Mouse (Mus musculus) hindbrain, embryonic 13.5 days (tissue): ENCODE measurements around the gene C9orf72. TPM values are rescaled to one million over a fixed set of nuclear protein-coding genes. Genes with fewer than 3 reads are reported as not detected.
"Not testable (repeated sequence)": the region's sequence is repeated elsewhere in the genome, so short reads cannot be mapped to it uniquely, and the experiment has no call there.

ENCODE experiments used
- ATAC-seq: fragments of 200-750 bp; cut with Nextera tagmentation; 2 replicates; pipeline ENCODE4 v1.8.0; 2017; ENCODE audit warnings: moderate TSS enrichment; ENCODE audit not compliant: low FRiP score
- H3K27ac ChIP-seq: fragments of 300-500 bp; sonication (generic); 2 replicates; pipeline ENCODE4 v1.5.1; 2015; ENCODE audit warnings: inconsistent platforms, mild to moderate bottlenecking, moderate library complexity
- H3K27me3 ChIP-seq: fragments of 300-500 bp; sonication (generic); 2 replicates; pipeline ENCODE4 v1.6.1; 2015; ENCODE audit warnings: mild to moderate bottlenecking, inconsistent platforms
- H3K36me3 ChIP-seq: fragments of 300-500 bp; sonication (generic); 2 replicates; pipeline ENCODE4 v1.6.1; 2015; ENCODE audit warnings: mild to moderate bottlenecking, inconsistent platforms
- H3K4me1 ChIP-seq: fragments of 300-500 bp; sonication (generic); replicated peaks from 2 replicates; pipeline ENCODE4 v1.6.1; 2015; ENCODE audit warnings: inconsistent platforms
- H3K4me2 ChIP-seq: fragments of 300-500 bp; sonication (generic); 2 replicates; pipeline ENCODE4 v1.6.1; 2015; ENCODE audit warnings: inconsistent platforms, mild to moderate bottlenecking, moderate library complexity
- H3K4me3 ChIP-seq: fragments of 300-500 bp; sonication (generic); 2 replicates; pipeline ENCODE4 v1.5.1; 2015; ENCODE audit warnings: mild to moderate bottlenecking, inconsistent platforms
- H3K9ac ChIP-seq: fragments of 300-500 bp; sonication (generic); 2 replicates; pipeline ENCODE4 v1.6.1; 2015; ENCODE audit warnings: mild to moderate bottlenecking, inconsistent platforms
- H3K9me3 ChIP-seq: fragments of 300-500 bp; sonication (generic); 2 replicates; pipeline ENCODE4 v1.6.1; 2016; ENCODE audit warnings: inconsistent platforms
- WGBS: fragments of 180-500 bp; shearing (Covaris S2); methylation state at CpG from one replicate; pipeline ENCODE4 v1.1.7; 2015; 5-methylcytosine and 5-hydroxymethylcytosine counted together
- polyA plus RNA-seq: library from polyadenylated mRNA; unstranded; fragments of >200 nt; fragmentation: Nextera tagmentation; extraction: Ambion mirVana; gene quantifications from 2 replicates; pipeline ENCODE4 v1.2.1, GENCODE M21; 2015

C9orf72 gene
- polyA plus RNA-seq: 41.1 and 42.3 TPM in 2 replicates

GRCm38 (mm10) chr4:35225734-35226495 is at the start of gene C9orf72:
TSS of gene C9orf72 (minus strand) at chr4:35226175.
- Histone ChIP-seq H3K9ac (peak within 1 kb of the TSS; percentile 90), H3K27ac (peak within 1 kb of the TSS; percentile 89), H3K27me3 (0 out of 2 replicates have a peak, but pooled peaks cover 4% of the 10 kb centered on the region), H3K36me3 (no peaks in the 10 kb centered on the region), H3K4me2 (peak within 1 kb of the TSS; percentile 78), H3K9me3 (no peaks in the 10 kb centered on the region), H3K4me3 (peak within 1 kb of the TSS; percentile 91), H3K4me1 (peaks cover 10% of the 10 kb centered on the region)
- ATAC-seq: peak; percentile 99
- under 1% methylated on average over 35 of the region's 51 CpGs for WGBS

DNA sequence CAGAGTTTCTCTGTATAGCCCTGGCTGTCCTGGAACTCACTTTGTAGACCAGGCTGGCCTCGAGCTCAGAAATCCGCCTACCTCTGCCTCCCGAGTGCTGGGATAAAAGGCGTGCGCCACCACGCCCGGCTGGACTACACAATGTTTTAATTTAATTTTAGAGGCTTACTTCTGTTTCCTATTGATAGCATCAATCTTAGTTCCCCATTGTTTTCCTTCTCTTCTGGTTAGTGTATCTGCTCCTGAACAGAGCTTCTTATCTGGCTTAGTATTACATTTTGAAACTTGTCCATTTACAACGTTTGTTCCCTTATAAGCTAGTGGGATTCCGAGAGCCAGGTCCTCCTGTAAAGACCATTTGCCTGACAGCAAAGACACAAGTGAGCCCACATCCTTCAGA is 33.0 kb upstream of the C9orf72 start:
- Histone ChIP-seq H3K9me3 (no peaks in the 10 kb centered on the region), H3K27ac (no peak overlapping the region), H3K36me3 (no peaks in the 10 kb centered on the region), H3K4me3 (no peak overlapping the region), H3K27me3 (no peaks in the 10 kb centered on the region), H3K9ac (no peak overlapping the region), H3K4me1 (no peaks in the 10 kb centered on the region), H3K4me2 (no peak overlapping the region)
- no peak for ATAC-seq
- WGBS: 79% methylated on average over 9 of the region's 9 CpGs

DNA sequence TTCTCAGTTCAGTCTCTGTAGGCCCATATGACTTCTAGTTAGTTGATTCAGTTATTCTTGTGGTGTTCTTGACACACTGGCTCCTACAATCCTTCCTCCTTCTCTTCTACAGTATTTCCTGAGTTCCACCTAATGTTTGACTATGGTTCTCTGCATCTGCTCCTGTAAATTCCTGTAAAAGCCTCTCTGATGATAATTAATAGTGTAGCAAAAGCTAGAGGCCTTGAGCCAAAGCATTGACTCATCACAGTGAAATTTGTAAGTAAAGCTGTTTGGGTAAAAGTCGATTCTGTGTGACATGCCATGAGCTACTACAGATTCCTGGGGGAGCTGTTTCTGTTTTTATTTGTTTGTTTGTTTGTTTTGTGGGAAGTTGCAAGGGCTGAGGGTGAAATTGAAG is 18.0 kb upstream of the C9orf72 start:
- ATAC-seq: no peak
- Histone ChIP-seq H3K4me2 (no peak overlapping the region), H3K9me3 (no peaks in the 10 kb centered on the region), H3K4me1 (no peaks in the 10 kb centered on the region), H3K4me3 (no peak overlapping the region), H3K9ac (no peak overlapping the region), H3K27ac (no peak overlapping the region), H3K36me3 (no peaks in the 10 kb centered on the region), H3K27me3 (no peaks in the 10 kb centered on the region)
- 76% methylated on average over 1 of the region's 1 CpGs for WGBS

DNA sequence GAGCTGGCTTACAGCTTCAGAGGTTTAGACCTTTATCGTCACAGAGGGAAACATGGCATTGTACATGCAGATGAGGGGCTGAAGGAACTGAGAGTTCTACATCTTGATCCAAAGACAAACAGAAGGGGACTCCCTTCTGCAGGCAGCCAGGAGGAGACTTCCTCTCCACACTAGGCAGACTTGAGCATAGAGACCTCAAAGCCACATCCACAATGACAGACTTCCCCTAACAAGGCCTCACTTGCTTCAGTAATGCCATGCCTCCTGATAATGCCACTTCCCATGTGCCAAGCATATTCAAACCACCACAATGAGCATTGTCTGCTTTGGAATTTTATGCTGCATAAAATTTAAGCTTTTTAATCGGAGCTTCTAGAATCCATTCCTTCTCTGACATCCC is 15.8 kb upstream of the C9orf72 start:
- Histone ChIP-seq H3K4me3 (no peak overlapping the region), H3K9me3 (no peaks in the 10 kb centered on the region), H3K4me1 (no peaks in the 10 kb centered on the region), H3K36me3 (no peaks in the 10 kb centered on the region), H3K9ac (no peak overlapping the region), H3K27me3 (no peaks in the 10 kb centered on the region), H3K27ac (no peak overlapping the region), H3K4me2 (no peak overlapping the region)
- no peak for ATAC-seq
- WGBS: 87% methylated on average over 2 of the region's 2 CpGs

GRCm38 (mm10) chr4:35238696-35239095 is 12.7 kb upstream of the C9orf72 start:
- Histone ChIP-seq H3K9ac (no peak overlapping the region), H3K27ac (no peak overlapping the region), H3K27me3 (no peaks in the 10 kb centered on the region), H3K36me3 (no peaks in the 10 kb centered on the region), H3K4me2 (no peak overlapping the region), H3K4me3 (no peak overlapping the region), H3K4me1 (no peaks in the 10 kb centered on the region), H3K9me3 (no peaks in the 10 kb centered on the region)
- 52% methylated on average over 4 of the region's 4 CpGs for WGBS
- ATAC-seq: 0 out of 2 replicates have a peak, but pooled peaks have one; percentile 13

GRCm38 (mm10) chr4:35238240-35238639 is 12.3 kb upstream of the C9orf72 start:
- not testable (repeated sequence) for H3K27me3 ChIP-seq, H3K9me3 ChIP-seq, H3K27ac ChIP-seq, H3K36me3 ChIP-seq, ATAC-seq, H3K9ac ChIP-seq, H3K4me1 ChIP-seq, H3K4me3 ChIP-seq, H3K4me2 ChIP-seq
- WGBS: 94% methylated on average over 3 of the region's 3 CpGs

- ATAC-seq: no peak
- WGBS: 96% methylated on average over 2 of the region's 2 CpGs
- Histone ChIP-seq H3K36me3 (no peaks in the 10 kb centered on the region), H3K27ac (no peak overlapping the region), H3K4me3 (no peak overlapping the region), H3K27me3 (no peaks in the 10 kb centered on the region), H3K9me3 (no peaks in the 10 kb centered on the region), H3K4me1 (no peaks in the 10 kb centered on the region), H3K4me2 (no peak overlapping the region), H3K9ac (no peak overlapping the region)
Observed at GRCm38 (mm10) chr4:35236313-35236712, 10.3 kb upstream of the C9orf72 start.

DNA sequence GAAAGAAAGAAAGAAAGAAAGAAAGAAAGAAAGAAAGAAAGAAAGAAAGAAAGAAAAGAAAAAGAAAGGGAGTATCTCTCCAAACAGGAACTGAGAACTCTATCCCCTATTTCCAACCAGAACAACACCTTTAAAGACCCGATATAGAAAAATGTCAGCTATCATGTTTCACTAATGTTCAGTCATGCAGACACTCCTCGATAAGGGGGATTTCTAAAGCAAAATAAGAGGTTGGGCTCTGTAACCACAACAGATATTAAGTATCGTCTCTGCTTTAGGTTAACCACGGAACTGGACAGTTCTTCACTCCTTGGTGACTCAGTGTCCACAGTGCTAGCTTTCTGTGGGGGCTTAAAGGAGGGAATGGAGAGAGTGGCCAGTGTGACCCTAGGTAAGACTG is 2.3 kb upstream of the C9orf72 start:
- Histone ChIP-seq H3K4me2 (no peak overlapping the region), H3K4me1 (peaks cover 10% of the 10 kb centered on the region), H3K27me3 (0 out of 2 replicates have a peak, but pooled peaks cover 4% of the 10 kb centered on the region), H3K9me3 (no peaks in the 10 kb centered on the region), H3K4me3 (no peak overlapping the region), H3K9ac (no peak overlapping the region), H3K36me3 (no peaks in the 10 kb centered on the region), H3K27ac (no peak overlapping the region)
- ATAC-seq: no peak
- WGBS: 82% methylated on average over 4 of the region's 4 CpGs

GRCm38 (mm10) chr4:35226496-35226992 is 569 bp upstream of the C9orf72 start:
- Histone ChIP-seq H3K4me1 (peaks cover 10% of the 10 kb centered on the region), H3K9ac (peak overlapping the region; percentile 90), H3K27ac (peak overlapping the region; percentile 89), H3K27me3 (0 out of 2 replicates have a peak, but pooled peaks cover 4% of the 10 kb centered on the region), H3K9me3 (no peaks in the 10 kb centered on the region), H3K36me3 (no peaks in the 10 kb centered on the region), H3K4me2 (peak overlapping the region; percentile 63), H3K4me3 (peak overlapping the region; percentile 91)
- ATAC-seq: peak; percentile 73; the same call in 1 of the 2 replicates
- 12% methylated on average over 9 of the region's 9 CpGs for WGBS

GRCm38 (mm10) chr4:35225141-35225733 is 738 bp downstream of the C9orf72 start:
- H3K4me2 ChIP-seq: peak overlapping the region; percentile 78
- peak overlapping the region; percentile 89 for H3K27ac ChIP-seq
- H3K9me3 ChIP-seq: no peaks in the 10 kb centered on the region
- peak overlapping the region; percentile 91 for H3K4me3 ChIP-seq
- WGBS: under 1% methylated on average over 33 of the region's 40 CpGs
- H3K9ac ChIP-seq: peak overlapping the region; percentile 90
- peak; percentile 77 for ATAC-seq
- peaks cover 10% of the 10 kb centered on the region for H3K4me1 ChIP-seq
- H3K36me3 ChIP-seq: no peaks in the 10 kb centered on the region
- H3K27me3 ChIP-seq: 0 out of 2 replicates have a peak, but pooled peaks cover 4% of the 10 kb centered on the region

GRCm38 (mm10) chr4:35224101-35224500 is 1.9 kb downstream of the C9orf72 start:
- no peaks in the 10 kb centered on the region for H3K36me3 ChIP-seq
- no peak for ATAC-seq
- H3K9ac ChIP-seq: no peak overlapping the region
- no peaks in the 10 kb centered on the region for H3K9me3 ChIP-seq
- H3K4me2 ChIP-seq: peak overlapping the region; percentile 78; the same call in 1 of the 2 replicates
- H3K4me3 ChIP-seq: no peak overlapping the region
- WGBS: 90% methylated on average over 4 of the region's 4 CpGs
- H3K27ac ChIP-seq: no peak overlapping the region
- 0 out of 2 replicates have a peak, but pooled peaks cover 4% of the 10 kb centered on the region for H3K27me3 ChIP-seq
- H3K4me1 ChIP-seq: peaks cover 10% of the 10 kb centered on the region

- H3K9ac ChIP-seq: no peak overlapping the region
- H3K4me3 ChIP-seq: no peak overlapping the region
- H3K9me3 ChIP-seq: no peaks in the 10 kb centered on the region
- no peaks in the 10 kb centered on the region for H3K36me3 ChIP-seq
- H3K27me3 ChIP-seq: 0 out of 2 replicates have a peak, but pooled peaks cover 2% of the 10 kb centered on the region
- H3K4me1 ChIP-seq: peaks cover 10% of the 10 kb centered on the region
- ATAC-seq: no peak
- no peak overlapping the region for H3K4me2 ChIP-seq
- no peak overlapping the region for H3K27ac ChIP-seq
- WGBS: 91% methylated on average over 5 of the region's 5 CpGs
Observed at GRCm38 (mm10) chr4:35223376-35223988, 2.5 kb downstream of the C9orf72 start.
